Mouse (Mus musculus) bone marrow macrophage, adult 2 months (primary cell): ENCODE results near the gene Gipc3.

Experiments
- CTCF ChIP-seq: IDR thresholded peaks from 2 replicates; pipeline ENCODE4 v1.5.1; 2012; ENCODE audit warnings: low read depth, mild to moderate bottlenecking, low read length, moderate library complexity
- POLR2A ChIP-seq: IDR thresholded peaks from 2 replicates; pipeline ENCODE4 v1.6.1; 2012; ENCODE audit warnings: mild to moderate bottlenecking, low read depth, low read length, borderline replicate concordance

- TF ChIP-seq CTCF (no peak), POLR2A (no peak)
Measured at GRCm38 (mm10) chr10:81325176-81325575, 17.9 kb downstream of the Gipc3 start.
